Mouse (Mus musculus) ZHBTc4 (cell line): ENCODE data around the gene Cpne9.

Experiments used
- DNase-seq: peaks from one replicate; pipeline ENCODE4 v3.0.0-alpha.2; 2011; ENCODE audit warnings: low read depth, low spot score

The Cpne9 gene

DNA sequence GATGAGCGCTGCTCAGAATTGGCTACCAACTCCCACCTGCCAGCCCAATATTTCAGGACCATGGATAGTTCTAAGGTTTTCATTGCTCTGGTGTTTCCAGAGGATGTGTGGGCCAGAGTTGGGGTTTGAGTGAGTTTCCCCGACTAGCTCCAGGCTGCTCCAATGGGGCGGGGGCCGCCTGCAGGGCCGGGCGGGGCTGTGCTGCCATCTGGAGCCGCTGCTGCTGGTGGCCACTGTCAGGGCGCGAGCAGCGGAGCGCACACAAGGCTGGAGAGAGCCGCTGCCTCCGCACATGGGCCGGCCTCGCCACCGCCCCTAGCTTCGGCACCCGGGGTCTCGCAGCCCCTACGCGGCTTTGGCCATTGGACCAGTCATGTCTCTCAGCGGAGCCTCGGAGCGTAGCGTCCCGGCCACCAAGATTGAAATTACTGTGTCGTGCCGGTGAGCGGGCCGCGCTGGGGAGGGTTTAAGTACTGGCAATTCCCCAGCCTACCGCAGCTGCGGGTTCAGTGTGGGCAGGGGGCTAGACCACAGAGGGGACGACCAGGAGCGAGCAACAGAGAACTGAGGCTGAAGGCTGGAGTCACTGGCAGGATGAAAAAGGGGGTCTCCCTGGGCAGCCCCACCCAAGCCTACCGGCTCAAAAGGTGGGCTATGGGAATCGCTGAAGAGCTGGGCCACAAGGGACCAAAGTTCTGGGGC lies at the start of gene Cpne9:
Gene Cpne9, plus strand, starts transcription at position 207 of the 702 bp plus-strand sequence.
- DNase-seq: peak; percentile 82

- DNase-seq: no peak
Measured at GRCm38 (mm10) chr6:113235141-113235540, 47.0 kb upstream of the Cpne9 start.

GRCm38 (mm10) chr6:113237542-113238270 lies 44.4 kb upstream of the Cpne9 start, which contains the start of gene Mtmr14:
Gene Mtmr14, plus strand, starts transcription at chr6:113237843.
- DNase-seq: peak; percentile 99

GRCm38 (mm10) chr6:113238442-113238841 lies 43.7 kb upstream of the Cpne9 start:
- DNase-seq: no peak

DNA sequence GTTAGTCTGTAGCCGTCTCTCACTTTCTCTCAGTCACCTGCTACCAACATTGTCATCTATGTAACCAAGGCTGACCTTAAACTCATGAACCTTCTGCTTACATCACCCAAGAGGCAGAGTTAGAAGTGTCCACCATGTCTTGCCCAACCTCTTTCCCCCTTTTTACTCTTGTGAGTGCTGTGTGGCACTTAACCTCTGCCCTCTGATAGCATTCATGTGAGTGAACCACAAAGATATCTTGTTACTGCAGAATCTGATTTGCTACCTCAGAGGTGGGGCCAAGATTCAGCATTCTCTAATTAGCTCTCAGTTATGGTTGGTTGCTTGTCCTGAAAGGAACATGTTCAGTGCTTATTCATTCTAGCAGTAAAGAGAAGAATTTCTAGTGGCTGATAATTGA lies 39.4 kb upstream of the Cpne9 start:
- no peak for DNase-seq

- no peak for DNase-seq
Measured at GRCm38 (mm10) chr6:113245585-113245984, 36.5 kb upstream of the Cpne9 start.

DNA sequence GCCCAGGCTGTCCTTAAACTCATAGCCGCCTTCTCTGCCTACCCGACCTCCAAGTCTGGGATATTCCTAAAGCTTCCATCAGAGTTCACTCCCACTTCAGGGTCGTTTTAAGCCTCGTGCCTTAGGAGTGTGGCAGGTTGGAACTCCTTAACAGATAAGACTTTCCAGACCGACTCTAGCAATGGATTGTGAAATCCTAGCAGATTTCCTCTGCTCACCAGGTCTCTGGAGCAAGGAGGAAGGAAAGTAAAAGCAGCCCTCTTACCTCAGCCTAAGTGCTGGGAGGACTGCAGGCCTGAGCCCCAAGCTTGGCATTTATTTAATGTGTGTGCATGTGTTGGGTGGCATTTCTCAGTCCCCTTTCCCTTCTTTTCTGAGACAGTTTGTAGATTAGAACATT lies 31.3 kb upstream of the Cpne9 start:
- no peak for DNase-seq

DNA sequence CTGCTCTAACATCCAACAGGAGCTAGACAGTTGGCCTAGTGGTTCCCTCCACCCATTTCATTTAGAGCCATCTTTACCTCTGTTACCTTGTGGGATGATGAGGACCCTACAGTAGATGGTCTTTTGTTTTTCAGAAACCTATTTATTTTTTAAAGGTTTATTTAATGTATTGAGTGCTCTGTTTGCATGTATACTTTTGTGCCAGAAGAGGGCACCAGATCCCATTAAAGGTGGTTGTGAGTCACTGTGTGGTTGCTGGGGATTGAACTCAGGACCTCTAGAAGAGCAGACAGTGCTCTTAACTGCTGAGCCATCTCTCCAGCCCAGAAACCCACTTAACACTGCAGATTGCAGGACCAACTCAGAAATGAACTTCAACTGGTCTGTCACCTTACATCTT lies 30.2 kb upstream of the Cpne9 start:
- peak; percentile 39 for DNase-seq

GRCm38 (mm10) chr6:113254899-113255298 lies 27.2 kb upstream of the Cpne9 start:
- DNase-seq: no peak

DNA sequence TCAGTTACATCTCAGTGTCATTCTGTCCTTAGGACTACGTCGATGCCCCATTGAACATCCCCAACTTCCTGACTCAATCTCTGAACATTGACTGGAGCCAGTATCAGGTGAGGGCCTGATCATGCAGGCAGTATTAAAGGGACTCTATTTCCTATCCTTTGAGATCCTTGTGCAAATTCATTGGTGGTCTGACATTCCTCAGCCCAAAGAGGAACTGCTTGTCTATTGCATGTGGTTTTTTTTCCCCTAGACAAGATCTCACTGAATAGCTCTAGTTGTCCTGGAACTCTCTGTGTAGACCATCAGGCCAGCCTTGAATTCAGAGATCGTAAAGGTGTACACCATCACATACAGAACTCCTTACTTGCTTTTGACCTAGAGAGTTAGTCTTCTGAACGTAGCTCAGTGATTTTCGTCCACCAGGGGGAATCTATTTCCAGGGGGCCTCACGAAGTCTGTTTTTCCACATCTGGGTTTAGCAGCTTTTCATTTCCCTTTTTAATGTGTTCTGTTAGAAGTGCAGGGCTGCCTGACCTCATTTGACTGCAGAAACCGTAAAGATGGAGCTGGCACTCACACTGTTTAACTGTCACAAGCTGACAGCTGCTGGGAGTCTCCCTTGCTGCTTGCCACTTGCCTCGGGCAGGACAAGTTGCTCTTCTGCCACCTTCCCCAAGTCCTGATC lies 20.8 kb upstream of the Cpne9 start:
- no peak for DNase-seq

GRCm38 (mm10) chr6:113263531-113263930 lies 18.6 kb upstream of the Cpne9 start:
- no peak for DNase-seq

GRCm38 (mm10) chr6:113264429-113264828 lies 17.7 kb upstream of the Cpne9 start:
- peak; percentile 25 for DNase-seq

GRCm38 (mm10) chr6:113266996-113267655 lies 15.0 kb upstream of the Cpne9 start:
- DNase-seq: peak; percentile 78

- DNase-seq: no peak
Measured at GRCm38 (mm10) chr6:113267988-113268387, 14.1 kb upstream of the Cpne9 start.

DNA sequence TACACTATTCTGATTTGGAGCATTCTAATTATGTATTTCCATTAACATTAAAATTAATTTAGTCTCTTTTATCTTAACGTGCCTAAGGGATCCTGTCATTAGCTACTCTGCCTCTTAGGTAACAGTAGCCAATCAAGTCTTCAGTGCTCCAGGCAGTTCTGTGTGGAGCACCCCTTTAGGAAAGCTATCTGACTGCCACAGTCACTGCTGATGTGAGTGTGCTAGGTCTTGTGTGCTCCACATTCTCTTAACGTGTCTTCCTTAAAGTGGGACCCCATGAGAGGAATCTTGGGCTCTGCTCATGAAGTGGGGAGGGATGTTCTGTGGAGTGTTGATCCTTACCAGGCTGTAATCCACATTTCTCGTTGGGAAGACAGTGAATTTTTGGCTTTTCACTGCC lies 9.7 kb upstream of the Cpne9 start:
- DNase-seq: no peak

GRCm38 (mm10) chr6:113276846-113277245 lies 5.3 kb upstream of the Cpne9 start:
- DNase-seq: no peak

GRCm38 (mm10) chr6:113281676-113282075 lies 431 bp upstream of the Cpne9 start:
- no peak for DNase-seq

GRCm38 (mm10) chr6:113282969-113283368 lies 862 bp downstream of the Cpne9 start:
- no peak for DNase-seq

DNA sequence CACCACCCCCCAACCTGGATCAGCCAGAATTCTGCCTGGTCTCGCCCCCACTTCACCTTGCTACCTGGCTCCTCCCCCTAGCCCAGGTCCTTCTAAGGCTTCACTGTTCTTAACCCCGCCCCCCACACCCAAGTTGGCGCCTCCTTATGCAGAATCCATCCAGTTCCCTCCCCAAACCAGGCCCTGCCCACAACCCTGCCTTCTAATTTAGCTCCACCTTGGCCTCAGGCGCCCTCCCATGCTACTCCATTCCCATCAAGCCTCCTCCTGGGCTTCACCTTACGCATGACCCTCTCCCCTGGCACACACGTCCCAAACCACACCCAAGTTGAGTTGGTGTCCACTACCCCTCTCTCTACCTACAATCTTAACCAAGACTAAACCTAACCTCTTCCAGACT lies 1.4 kb downstream of the Cpne9 start:
- peak; percentile 96 for DNase-seq

DNA sequence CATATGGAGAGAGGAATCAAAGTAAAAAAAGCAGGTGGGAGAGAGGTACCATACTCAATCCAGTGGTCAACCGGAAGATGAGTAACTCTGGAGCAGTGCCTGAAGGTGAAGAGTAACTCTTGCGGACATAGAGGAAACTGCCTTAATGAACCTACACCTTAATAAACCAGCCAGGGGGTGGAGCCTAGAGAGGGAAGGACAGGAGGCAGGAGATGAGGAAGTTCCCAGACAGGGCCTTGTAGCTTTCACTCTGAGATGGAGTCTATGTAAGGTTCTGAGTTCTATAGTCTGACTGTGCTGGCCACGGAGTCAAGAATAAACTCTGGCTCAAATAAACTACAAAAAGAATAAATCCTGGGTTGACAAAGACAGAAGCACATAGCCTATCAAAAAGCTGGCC lies 2.8 kb downstream of the Cpne9 start:
- no peak for DNase-seq

GRCm38 (mm10) chr6:113286316-113286715 lies 4.2 kb downstream of the Cpne9 start:
- DNase-seq: no peak

- DNase-seq: no peak
Measured at GRCm38 (mm10) chr6:113287236-113287635, 5.1 kb downstream of the Cpne9 start.
